Mouse (Mus musculus) neural tube, embryonic 15.5 days (tissue): ENCODE measurements around the gene Asb6. TPM values are rescaled to one million over a fixed set of nuclear protein-coding genes. Genes with fewer than 3 reads are reported as not detected.

ENCODE experiments used
- ATAC-seq: fragments of 200-750 bp; cut with Nextera tagmentation; 2 replicates; pipeline ENCODE4 v1.8.0; 2017; ENCODE audit warnings: mild to moderate bottlenecking, moderate TSS enrichment, moderate library complexity; ENCODE audit not compliant: low FRiP score
- H3K27ac ChIP-seq: fragments of 300-500 bp; sonication (generic); replicated peaks from 2 replicates; pipeline ENCODE4 v1.5.1; 2015; ENCODE audit warnings: mild to moderate bottlenecking, inconsistent platforms
- H3K27me3 ChIP-seq: fragments of 300-500 bp; sonication (generic); replicated peaks from 2 replicates; pipeline ENCODE4 v1.6.1; 2015; ENCODE audit warnings: inconsistent platforms
- H3K36me3 ChIP-seq: fragments of 300-500 bp; sonication (generic); 2 replicates; pipeline ENCODE4 v1.6.1; 2015; ENCODE audit warnings: inconsistent platforms
- H3K4me1 ChIP-seq: fragments of 300-500 bp; sonication (generic); 2 replicates; pipeline ENCODE4 v1.6.1; 2015; ENCODE audit warnings: inconsistent platforms
- H3K4me2 ChIP-seq: fragments of 300-500 bp; sonication (generic); 2 replicates; pipeline ENCODE4 v1.6.1; 2015; ENCODE audit warnings: inconsistent platforms, mild to moderate bottlenecking, moderate library complexity
- H3K4me3 ChIP-seq: fragments of 300-500 bp; sonication (generic); replicated peaks from 2 replicates; pipeline ENCODE4 v1.5.1; 2015; ENCODE audit warnings: mild to moderate bottlenecking, inconsistent platforms
- H3K9ac ChIP-seq: fragments of 300-500 bp; sonication (generic); replicated peaks from 2 replicates; pipeline ENCODE4 v1.6.1; 2015; ENCODE audit warnings: mild to moderate bottlenecking, inconsistent platforms
- H3K9me3 ChIP-seq: fragments of 300-500 bp; sonication (generic); replicated peaks from 2 replicates; pipeline ENCODE4 v1.6.1; 2016; ENCODE audit warnings: inconsistent platforms
- WGBS: fragments of 180-500 bp; shearing (Covaris S2); methylation state at CpG from one replicate; pipeline ENCODE4 v1.1.7; 2015; ENCODE audit warnings: mixed read lengths; 5-methylcytosine and 5-hydroxymethylcytosine counted together
- polyA plus RNA-seq: library from polyadenylated mRNA; unstranded; fragments of >200 nt; fragmentation: Nextera tagmentation; extraction: Ambion mirVana; gene quantifications from 2 replicates; pipeline ENCODE4 v1.2.1, GENCODE M21; 2015

The Asb6 gene
- polyA plus RNA-seq, 1 experiment from 2014 or later, result 40.7 TPM

GRCm38 (mm10) chr2:30829315-30829714 lies 818 bp downstream of the Asb6 start:
- H3K4me1 ChIP-seq, result peaks cover 32% of the 10 kb centered on the region
- H3K27me3 ChIP-seq, result no peaks in the 10 kb centered on the region
- H3K9ac ChIP-seq, result no peak overlapping the region
- H3K27ac ChIP-seq, result no peak overlapping the region
- no peak overlapping the region for H3K4me2 ChIP-seq
- no peaks in the 10 kb centered on the region for H3K9me3 ChIP-seq
- peaks cover 16% of the 10 kb centered on the region for H3K36me3 ChIP-seq
- no peak for ATAC-seq
- 31% methylated on average over 5 of the region's 5 CpGs for whole genome bisulfite sequencing
- H3K4me3 ChIP-seq, result no peak overlapping the region

- Histone ChIP-seq H3K27me3 (no peaks in the 10 kb centered on the region), H3K36me3 (peaks cover 30% of the 10 kb centered on the region), H3K4me2 (peak overlapping the region; percentile 96), H3K9ac (peak overlapping the region; percentile 97), H3K4me3 (peak overlapping the region; percentile 100), H3K4me1 (peaks cover 37% of the 10 kb centered on the region), H3K9me3 (no peaks in the 10 kb centered on the region), H3K27ac (peak overlapping the region; percentile 78)
- under 1% methylated on average over 63 of the region's 63 CpGs for WGBS
- peak; percentile 90 for ATAC-seq
Measured at GRCm38 (mm10) chr2:30827749-30828475, 2.2 kb downstream of the Asb6 start.

- Histone ChIP-seq H3K4me1 (peaks cover 42% of the 10 kb centered on the region), H3K9me3 (no peaks in the 10 kb centered on the region), H3K27ac (peak overlapping the region; percentile 78), H3K27me3 (no peaks in the 10 kb centered on the region), H3K4me3 (peak overlapping the region; percentile 100), H3K4me2 (peak overlapping the region; percentile 96), H3K36me3 (peaks cover 38% of the 10 kb centered on the region), H3K9ac (peak overlapping the region; percentile 97)
- WGBS, result 37% methylated on average over 26 of the region's 26 CpGs
- ATAC-seq, result peak; percentile 15; the same call in 1 of the 2 replicates
Measured at GRCm38 (mm10) chr2:30826825-30827748, 3.0 kb downstream of the Asb6 start.

GRCm38 (mm10) chr2:30823385-30824153 lies 6.6 kb downstream of the Asb6 start:
- peaks cover 63% of the 10 kb centered on the region for H3K36me3 ChIP-seq
- 73% methylated on average over 13 of the region's 13 CpGs for WGBS
- H3K4me2 ChIP-seq, result no peak overlapping the region
- H3K9ac ChIP-seq, result no peak overlapping the region
- H3K4me1 ChIP-seq, result peaks cover 45% of the 10 kb centered on the region
- peak overlapping the region; percentile 37; the same call in 1 of the 2 replicates for H3K27ac ChIP-seq
- no peak overlapping the region for H3K4me3 ChIP-seq
- H3K27me3 ChIP-seq, result no peaks in the 10 kb centered on the region
- no peak for ATAC-seq
- H3K9me3 ChIP-seq, result no peaks in the 10 kb centered on the region

GRCm38 (mm10) chr2:30822460-30822859 lies 7.7 kb downstream of the Asb6 start:
- Histone ChIP-seq H3K9ac (no peak overlapping the region), H3K27ac (no peak overlapping the region), H3K36me3 (peaks cover 63% of the 10 kb centered on the region), H3K9me3 (no peaks in the 10 kb centered on the region), H3K4me2 (no peak overlapping the region), H3K27me3 (no peaks in the 10 kb centered on the region), H3K4me1 (peaks cover 41% of the 10 kb centered on the region), H3K4me3 (no peak overlapping the region)
- WGBS, result 88% methylated on average over 8 of the region's 8 CpGs
- ATAC-seq, result no peak

- Histone ChIP-seq H3K4me2 (no peak overlapping the region), H3K27me3 (no peaks in the 10 kb centered on the region), H3K36me3 (peaks cover 70% of the 10 kb centered on the region), H3K27ac (no peak overlapping the region), H3K9ac (no peak overlapping the region), H3K4me3 (no peak overlapping the region), H3K9me3 (no peaks in the 10 kb centered on the region), H3K4me1 (peaks cover 27% of the 10 kb centered on the region)
- 99% methylated on average over 3 of the region's 3 CpGs for WGBS
- ATAC-seq, result no peak
Measured at GRCm38 (mm10) chr2:30821073-30821472, 9.1 kb downstream of the Asb6 start.

GRCm38 (mm10) chr2:30819873-30820272 lies 10.3 kb downstream of the Asb6 start:
- Histone ChIP-seq H3K27me3 (no peaks in the 10 kb centered on the region), H3K4me1 (peaks cover 22% of the 10 kb centered on the region), H3K27ac (no peak overlapping the region), H3K4me3 (no peak overlapping the region), H3K4me2 (no peak overlapping the region), H3K9me3 (no peaks in the 10 kb centered on the region), H3K36me3 (peaks cover 71% of the 10 kb centered on the region), H3K9ac (no peak overlapping the region)
- ATAC-seq, result no peak
- 95% methylated on average over 5 of the region's 5 CpGs for WGBS

GRCm38 (mm10) chr2:30816383-30816782 lies 13.8 kb downstream of the Asb6 start:
- H3K9ac ChIP-seq, result no peak overlapping the region
- peaks cover 4% of the 10 kb centered on the region for H3K4me1 ChIP-seq
- H3K27me3 ChIP-seq, result no peaks in the 10 kb centered on the region
- H3K4me3 ChIP-seq, result no peak overlapping the region
- no peak for ATAC-seq
- 100% methylated on average over 1 of the region's 1 CpGs for WGBS
- peaks cover 69% of the 10 kb centered on the region for H3K36me3 ChIP-seq
- no peak overlapping the region for H3K27ac ChIP-seq
- no peak overlapping the region for H3K4me2 ChIP-seq
- H3K9me3 ChIP-seq, result no peaks in the 10 kb centered on the region

GRCm38 (mm10) chr2:30810573-30810972 lies 19.6 kb downstream of the Asb6 start:
- H3K4me1 ChIP-seq, result peaks cover 37% of the 10 kb centered on the region
- no peak overlapping the region for H3K4me2 ChIP-seq
- 0 out of 2 replicates have a peak overlapping the region, but pooled peaks have one; percentile 6 for H3K27ac ChIP-seq
- peaks cover 36% of the 10 kb centered on the region for H3K36me3 ChIP-seq
- H3K4me3 ChIP-seq, result no peak overlapping the region
- H3K9me3 ChIP-seq, result no peaks in the 10 kb centered on the region
- H3K27me3 ChIP-seq, result no peaks in the 10 kb centered on the region
- 0 out of 2 replicates have a peak overlapping the region, but pooled peaks have one; percentile 14 for H3K9ac ChIP-seq
- WGBS, result 73% methylated on average over 7 of the region's 7 CpGs
- ATAC-seq, result no peak

- WGBS, result 79% methylated on average over 5 of the region's 5 CpGs
- Histone ChIP-seq H3K36me3 (peaks cover 25% of the 10 kb centered on the region), H3K27me3 (no peaks in the 10 kb centered on the region), H3K4me2 (peak overlapping the region; percentile 85), H3K4me3 (peak overlapping the region; percentile 8; the same call in 1 of the 2 replicates), H3K27ac (no peak overlapping the region), H3K4me1 (peaks cover 37% of the 10 kb centered on the region), H3K9me3 (no peaks in the 10 kb centered on the region), H3K9ac (peak overlapping the region; percentile 28; the same call in 1 of the 2 replicates)
- no peak for ATAC-seq
Measured at GRCm38 (mm10) chr2:30809503-30809902, 20.6 kb downstream of the Asb6 start.

GRCm38 (mm10) chr2:30808296-30808655 lies 21.9 kb downstream of the Asb6 start:
- H3K36me3 ChIP-seq, result peaks cover 13% of the 10 kb centered on the region
- H3K4me1 ChIP-seq, result peaks cover 37% of the 10 kb centered on the region
- peak overlapping the region; percentile 79 for H3K4me3 ChIP-seq
- H3K9ac ChIP-seq, result peak overlapping the region; percentile 96
- peak overlapping the region; percentile 85 for H3K27ac ChIP-seq
- no peaks in the 10 kb centered on the region for H3K9me3 ChIP-seq
- H3K4me2 ChIP-seq, result peak overlapping the region; percentile 85
- ATAC-seq, result peak; percentile 16; the same call in 1 of the 2 replicates
- H3K27me3 ChIP-seq, result 0 out of 2 replicates have a peak, but pooled peaks cover 2% of the 10 kb centered on the region
- WGBS, result 7% methylated on average over 10 of the region's 10 CpGs
